Mouse (Mus musculus) neural tube, embryonic 12.5 days (tissue): Measurements from ENCODE around the gene Mprip. TPM values are rescaled to one million over a fixed set of nuclear protein-coding genes. Genes with fewer than 3 reads are reported as not detected.

Experiments
- ATAC-seq: fragments of 200-750 bp; cut with Nextera tagmentation; 2 replicates; pipeline ENCODE4 v1.8.0; 2017; ENCODE audit warnings: low read depth, mild to moderate bottlenecking, moderate TSS enrichment, moderate library complexity; ENCODE audit not compliant: low FRiP score
- H3K27ac ChIP-seq: fragments of 300-500 bp; sonication (generic); 2 replicates; pipeline ENCODE4 v1.5.1; 2016
- H3K27me3 ChIP-seq: fragments of 300-500 bp; sonication (generic); replicated peaks from 2 replicates; pipeline ENCODE4 v1.6.1; 2016; ENCODE audit warnings: mild to moderate bottlenecking
- H3K36me3 ChIP-seq: fragments of 300-500 bp; sonication (generic); 2 replicates; pipeline ENCODE4 v1.6.1; 2016; ENCODE audit warnings: mild to moderate bottlenecking
- H3K4me1 ChIP-seq: fragments of 300-500 bp; sonication (generic); 2 replicates; pipeline ENCODE4 v1.6.1; 2016
- H3K4me2 ChIP-seq: fragments of 300-500 bp; sonication (generic); replicated peaks from 2 replicates; pipeline ENCODE4 v1.6.1; 2016; ENCODE audit warnings: mild to moderate bottlenecking
- H3K4me3 ChIP-seq: fragments of 300-500 bp; sonication (generic); 2 replicates; pipeline ENCODE4 v1.5.1; 2016
- H3K9ac ChIP-seq: fragments of 300-500 bp; sonication (generic); 2 replicates; pipeline ENCODE4 v1.6.1; 2016; ENCODE audit warnings: mild to moderate bottlenecking
- H3K9me3 ChIP-seq: fragments of 300-500 bp; sonication (generic); 2 replicates; pipeline ENCODE4 v1.6.1; 2016; ENCODE audit warnings: mild to moderate bottlenecking
- WGBS: fragments of 180-500 bp; shearing (Covaris S2); methylation state at CpG from one replicate; pipeline ENCODE4 v1.1.7; 2016; 5-methylcytosine and 5-hydroxymethylcytosine counted together
- polyA plus RNA-seq: library from polyadenylated mRNA; unstranded; fragments of >200 nt; fragmentation: Nextera tagmentation; extraction: Ambion mirVana; gene quantifications from 2 replicates; pipeline ENCODE4 v1.2.1, GENCODE M21; 2016

Gene Mprip
- polyA plus RNA-seq, 1 experiment from 2014 or later: 123 TPM

- Histone ChIP-seq H3K4me2 (no peak overlapping the region), H3K36me3 (peaks cover 83% of the 10 kb centered on the region), H3K4me1 (no peaks in the 10 kb centered on the region), H3K9ac (no peak overlapping the region), H3K27ac (no peak overlapping the region), H3K9me3 (no peaks in the 10 kb centered on the region), H3K27me3 (no peaks in the 10 kb centered on the region), H3K4me3 (no peak overlapping the region)
- WGBS: 96% methylated on average over 6 of the region's 6 CpGs
- no peak for ATAC-seq
Measured at GRCm38 (mm10) chr11:59754504-59754903, 93.4 kb downstream of the Mprip start.

GRCm38 (mm10) chr11:59756351-59756750, 95.2 kb downstream of the Mprip start:
- no peak for ATAC-seq
- H3K36me3 ChIP-seq: peaks cover 93% of the 10 kb centered on the region

GRCm38 (mm10) chr11:59758191-59758985, 97.3 kb downstream of the Mprip start:
- Histone ChIP-seq H3K27ac (no peak overlapping the region), H3K4me1 (no peaks in the 10 kb centered on the region)
- 95% methylated on average over 9 of the region's 9 CpGs for WGBS

More at GRCm38 (mm10) chr11:59756351-59756750, 95.2 kb downstream of the Mprip start:
- Histone ChIP-seq H3K9ac (no peak overlapping the region), H3K4me3 (no peak overlapping the region), H3K27ac (no peak overlapping the region), H3K9me3 (no peaks in the 10 kb centered on the region), H3K27me3 (no peaks in the 10 kb centered on the region), H3K4me2 (no peak overlapping the region), H3K4me1 (no peaks in the 10 kb centered on the region)
- 56% methylated on average over 4 of the region's 4 CpGs for WGBS

GRCm38 (mm10) chr11:59759178-59759577, 98.1 kb downstream of the Mprip start:
- Histone ChIP-seq H3K27me3 (no peaks in the 10 kb centered on the region), H3K4me3 (no peak overlapping the region), H3K4me1 (no peaks in the 10 kb centered on the region), H3K27ac (no peak overlapping the region), H3K9ac (no peak overlapping the region), H3K36me3 (peaks cover 87% of the 10 kb centered on the region), H3K4me2 (no peak overlapping the region), H3K9me3 (no peaks in the 10 kb centered on the region)
- 88% methylated on average over 4 of the region's 4 CpGs for WGBS
- no peak for ATAC-seq

More at GRCm38 (mm10) chr11:59758191-59758985, 97.3 kb downstream of the Mprip start:
- no peak overlapping the region for H3K4me2 ChIP-seq
- H3K27me3 ChIP-seq: no peaks in the 10 kb centered on the region
- H3K9ac ChIP-seq: no peak overlapping the region
- no peak overlapping the region for H3K4me3 ChIP-seq
- no peak for ATAC-seq
- peaks cover 87% of the 10 kb centered on the region for H3K36me3 ChIP-seq
- H3K9me3 ChIP-seq: no peaks in the 10 kb centered on the region

GRCm38 (mm10) chr11:59759626-59760025, 98.5 kb downstream of the Mprip start:
- H3K9me3 ChIP-seq: no peaks in the 10 kb centered on the region
- WGBS: 90% methylated on average over 2 of the region's 2 CpGs
- no peak overlapping the region for H3K4me2 ChIP-seq
- H3K4me3 ChIP-seq: no peak overlapping the region
- no peak overlapping the region for H3K27ac ChIP-seq
- no peak overlapping the region for H3K9ac ChIP-seq
- ATAC-seq: no peak
- H3K4me1 ChIP-seq: no peaks in the 10 kb centered on the region
- H3K27me3 ChIP-seq: no peaks in the 10 kb centered on the region
- peaks cover 89% of the 10 kb centered on the region for H3K36me3 ChIP-seq

GRCm38 (mm10) chr11:59760796-59761195, 99.7 kb downstream of the Mprip start:
- H3K27ac ChIP-seq: no peak overlapping the region
- 97% methylated on average over 6 of the region's 6 CpGs for WGBS
- no peaks in the 10 kb centered on the region for H3K27me3 ChIP-seq
- no peaks in the 10 kb centered on the region for H3K4me1 ChIP-seq
- H3K9ac ChIP-seq: no peak overlapping the region
- H3K9me3 ChIP-seq: no peaks in the 10 kb centered on the region
- no peak overlapping the region for H3K4me2 ChIP-seq
- ATAC-seq: no peak
- H3K36me3 ChIP-seq: peaks cover 89% of the 10 kb centered on the region
- H3K4me3 ChIP-seq: no peak overlapping the region

- WGBS: 92% methylated on average over 2 of the region's 2 CpGs
- H3K27me3 ChIP-seq: no peaks in the 10 kb centered on the region
Measured at GRCm38 (mm10) chr11:59769307-59769706, 108.2 kb downstream of the Mprip start.

GRCm38 (mm10) chr11:59769738-59770137, 108.6 kb downstream of the Mprip start:
- 92% methylated on average over 6 of the region's 6 CpGs for WGBS
- Histone ChIP-seq H3K27ac (no peak overlapping the region), H3K27me3 (no peaks in the 10 kb centered on the region), H3K4me3 (no peak overlapping the region), H3K4me1 (no peaks in the 10 kb centered on the region), H3K9me3 (no peaks in the 10 kb centered on the region), H3K4me2 (no peak overlapping the region), H3K9ac (no peak overlapping the region), H3K36me3 (peaks cover 94% of the 10 kb centered on the region)
- ATAC-seq: no peak

More at GRCm38 (mm10) chr11:59769307-59769706, 108.2 kb downstream of the Mprip start:
- Histone ChIP-seq H3K4me3 (no peak overlapping the region), H3K27ac (no peak overlapping the region), H3K36me3 (peaks cover 96% of the 10 kb centered on the region), H3K4me2 (no peak overlapping the region), H3K9me3 (no peaks in the 10 kb centered on the region), H3K9ac (no peak overlapping the region), H3K4me1 (no peaks in the 10 kb centered on the region)
- no peak for ATAC-seq

GRCm38 (mm10) chr11:59770753-59771152, 109.6 kb downstream of the Mprip start:
- peaks cover 93% of the 10 kb centered on the region for H3K36me3 ChIP-seq
- H3K27ac ChIP-seq: no peak overlapping the region
- WGBS: 93% methylated on average over 7 of the region's 7 CpGs
- ATAC-seq: no peak
- H3K9me3 ChIP-seq: no peaks in the 10 kb centered on the region
- no peak overlapping the region for H3K4me3 ChIP-seq
- no peak overlapping the region for H3K4me2 ChIP-seq
- H3K4me1 ChIP-seq: no peaks in the 10 kb centered on the region
- H3K27me3 ChIP-seq: no peaks in the 10 kb centered on the region
- no peak overlapping the region for H3K9ac ChIP-seq

- Histone ChIP-seq H3K27me3 (no peaks in the 10 kb centered on the region), H3K27ac (no peak overlapping the region), H3K9ac (no peak overlapping the region), H3K4me3 (no peak overlapping the region), H3K4me2 (no peak overlapping the region), H3K36me3 (peaks cover 94% of the 10 kb centered on the region), H3K4me1 (no peaks in the 10 kb centered on the region), H3K9me3 (no peaks in the 10 kb centered on the region)
- 96% methylated on average over 2 of the region's 2 CpGs for WGBS
- no peak for ATAC-seq
Measured at GRCm38 (mm10) chr11:59772291-59772690, 111.2 kb downstream of the Mprip start.

- Histone ChIP-seq H3K27ac (no peak overlapping the region), H3K4me1 (no peaks in the 10 kb centered on the region), H3K9me3 (no peaks in the 10 kb centered on the region), H3K36me3 (peaks cover 92% of the 10 kb centered on the region), H3K9ac (no peak overlapping the region), H3K27me3 (no peaks in the 10 kb centered on the region), H3K4me3 (no peak overlapping the region), H3K4me2 (no peak overlapping the region)
- 88% methylated on average over 4 of the region's 4 CpGs for WGBS
- ATAC-seq: no peak
Measured at GRCm38 (mm10) chr11:59772902-59773301, 111.8 kb downstream of the Mprip start.

GRCm38 (mm10) chr11:59774522-59774921, 113.4 kb downstream of the Mprip start:
- H3K4me1 ChIP-seq: no peaks in the 10 kb centered on the region
- H3K36me3 ChIP-seq: peaks cover 80% of the 10 kb centered on the region
- no peak overlapping the region for H3K27ac ChIP-seq
- no peak overlapping the region for H3K4me3 ChIP-seq
- ATAC-seq: no peak
- 93% methylated on average over 4 of the region's 4 CpGs for WGBS
- no peak overlapping the region for H3K4me2 ChIP-seq
- no peaks in the 10 kb centered on the region for H3K9me3 ChIP-seq
- no peak overlapping the region for H3K9ac ChIP-seq
- H3K27me3 ChIP-seq: no peaks in the 10 kb centered on the region
